Mouse (Mus musculus): ENCODE results near the gene Zfp760.
"Not testable (repeated sequence)": the region's sequence is repeated elsewhere in the genome, so short reads cannot be mapped to it uniquely, and the experiment has no call there.

Zfp760 gene

GRCm38 (mm10) chr17:21707343-21707996 lies at the start of gene Zfp760:
TSS of gene Zfp760 (plus strand) at chr17:21707741.
- in situ Hi-C loops (cut with MboI) = no loop called here

GRCm38 (mm10) chr17:21678826-21679225 lies 28.7 kb upstream of the Zfp760 start:
- in situ Hi-C loops (cut with MboI) = not testable (repeated sequence)

- in situ Hi-C loops (cut with MboI) = no loop called here
These were observed 28.1 kb upstream of the Zfp760 start for GRCm38 (mm10) chr17:21679273-21680018.

- in situ Hi-C loops (cut with MboI) = not testable (repeated sequence)
These were observed 27.5 kb upstream of the Zfp760 start for GRCm38 (mm10) chr17:21680019-21680376.

GRCm38 (mm10) chr17:21691560-21691959 lies 16.0 kb upstream of the Zfp760 start, which contains the start of gene Gm10226:
TSS of gene Gm10226 (plus strand) at chr17:21691860.
- in situ Hi-C loops (cut with MboI) = no loop called here

GRCm38 (mm10) chr17:21693342-21693741 lies 14.2 kb upstream of the Zfp760 start:
- in situ Hi-C loops (cut with MboI) = no loop called here

GRCm38 (mm10) chr17:21696073-21696472 lies 11.5 kb upstream of the Zfp760 start:
- in situ Hi-C loops (cut with MboI) = no loop called here

- in situ Hi-C loops (cut with MboI) = no loop called here
These were observed 5.0 kb upstream of the Zfp760 start for GRCm38 (mm10) chr17:21702281-21703240.

GRCm38 (mm10) chr17:21703414-21703813 lies 4.1 kb upstream of the Zfp760 start:
- in situ Hi-C loops (cut with MboI) = no loop called here

GRCm38 (mm10) chr17:21708401-21708800 lies 860 bp downstream of the Zfp760 start:
- in situ Hi-C loops (cut with MboI) = no loop called here

GRCm38 (mm10) chr17:21730495-21730894 lies 23.0 kb downstream of the Zfp760 start, which contains the start of gene Zfp229:
TSS of gene Zfp229 (plus strand) at chr17:21730795.
- in situ Hi-C loops (cut with MboI) = not testable (repeated sequence)

- in situ Hi-C loops (cut with MboI) = no loop called here
These were observed 25.5 kb downstream of the Zfp760 start for GRCm38 (mm10) chr17:21733049-21733448.

- in situ Hi-C loops (cut with MboI) = no loop called here
These were observed 26.0 kb downstream of the Zfp760 start for GRCm38 (mm10) chr17:21733529-21734031.

- in situ Hi-C loops (cut with MboI) = no loop called here
These were observed 45.2 kb downstream of the Zfp760 start for GRCm38 (mm10) chr17:21752791-21753190.

- in situ Hi-C loops (cut with MboI) = no loop called here
These were observed 46.0 kb downstream of the Zfp760 start for GRCm38 (mm10) chr17:21753342-21754208.

GRCm38 (mm10) chr17:21770336-21770735 lies 62.8 kb downstream of the Zfp760 start:
- in situ Hi-C loops (cut with MboI) = no loop called here
